Mouse (Mus musculus) frontal cortex, adult 2 months (tissue): ENCODE results near the gene Obscn. TPM values are rescaled to one million over a fixed set of nuclear protein-coding genes. Genes with fewer than 3 reads are reported as not detected.

ENCODE experiments used
- DNase-seq, 2 experiments: peaks; one replicate each; pipeline ENCODE4 v3.0.0; 2022; ENCODE audit warnings: low spot score in 1 of 2; ENCODE audit errors: extremely low spot score in 1 of 2
- polyA plus RNA-seq: library from polyadenylated mRNA; depleted of rRNA; stranded (reverse); fragments of >200 nt; gene quantifications from 2 replicates; pipeline ENCODE4 v1.2.3, GENCODE M21; 2012; rRNA removed

The Obscn gene
- polyA plus RNA-seq: 1.1 and 1.4 TPM in 2 replicates

DNA sequence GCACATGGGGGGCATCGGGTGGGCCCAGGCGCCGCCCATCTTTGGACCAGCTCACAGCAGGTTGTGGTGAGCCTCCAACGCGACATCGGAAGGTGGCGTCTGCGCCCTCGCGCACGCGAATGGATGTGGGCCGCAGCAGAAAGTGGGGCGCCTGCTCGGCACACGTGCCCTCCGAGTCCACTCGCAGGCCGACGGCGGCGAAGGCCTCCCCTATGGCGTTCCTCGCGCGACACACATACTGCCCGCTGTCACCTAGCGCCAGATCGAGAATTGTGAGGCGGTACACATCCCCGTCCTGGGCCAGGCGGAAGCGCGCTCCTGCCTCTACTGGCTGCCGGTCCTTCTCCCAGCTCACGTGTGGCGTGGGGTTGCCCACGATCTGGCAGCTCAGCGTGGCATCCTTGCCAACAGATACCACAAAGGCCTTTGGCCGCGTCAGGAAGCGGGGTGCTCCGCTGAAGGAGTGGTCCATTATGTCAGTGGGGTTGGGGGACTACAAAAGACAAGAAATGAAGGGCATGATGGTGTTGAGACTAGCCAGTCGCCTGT, at the start of gene Obscn:
Obscn (minus strand) TSS at position 499 of the 549 bp plus-strand sequence.
- DNase-seq: no peak

DNA sequence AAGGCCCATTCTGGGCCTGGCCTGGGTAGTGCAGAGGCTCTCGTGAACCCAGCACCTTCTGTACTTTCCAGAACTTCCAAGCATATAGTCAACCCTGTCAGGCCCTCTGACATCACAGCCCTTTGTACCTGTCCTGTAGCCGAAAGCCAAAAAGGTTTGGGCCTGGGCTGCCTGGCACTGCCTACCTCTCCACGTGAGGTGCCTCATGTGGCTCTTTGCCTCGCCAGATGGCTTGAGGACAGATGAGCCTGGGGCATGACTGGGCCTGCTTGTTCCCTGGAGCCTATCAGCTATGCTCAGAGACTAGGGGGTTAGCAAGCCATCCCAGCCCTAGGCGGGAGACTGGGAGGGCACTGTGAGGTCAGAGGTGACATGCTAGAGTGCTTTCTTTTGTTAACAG, 49.3 kb upstream of the Obscn start:
- no peak for DNase-seq

DNA sequence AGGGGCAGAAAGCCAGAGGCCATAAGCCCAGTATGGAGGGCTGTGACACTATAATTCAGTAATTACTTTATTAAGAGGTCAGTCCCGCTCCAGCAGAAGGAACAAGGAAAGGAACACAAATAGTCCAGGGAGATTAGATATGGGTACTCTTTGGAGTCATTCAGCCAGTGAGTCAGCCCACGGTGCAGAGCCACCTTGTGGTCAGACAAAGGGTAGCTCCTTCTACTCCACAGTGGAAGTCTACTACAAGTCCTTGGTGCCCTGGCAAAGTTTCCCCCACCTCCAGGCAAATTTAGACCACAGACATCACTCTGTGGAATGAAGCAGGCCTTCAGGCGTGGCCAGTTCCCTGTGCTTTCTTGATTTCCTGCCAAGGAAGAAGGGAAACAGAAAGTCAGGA, 47.6 kb upstream of the Obscn start:
- peak in 1 of 2 experiments; percentile 71 for DNase-seq

DNA sequence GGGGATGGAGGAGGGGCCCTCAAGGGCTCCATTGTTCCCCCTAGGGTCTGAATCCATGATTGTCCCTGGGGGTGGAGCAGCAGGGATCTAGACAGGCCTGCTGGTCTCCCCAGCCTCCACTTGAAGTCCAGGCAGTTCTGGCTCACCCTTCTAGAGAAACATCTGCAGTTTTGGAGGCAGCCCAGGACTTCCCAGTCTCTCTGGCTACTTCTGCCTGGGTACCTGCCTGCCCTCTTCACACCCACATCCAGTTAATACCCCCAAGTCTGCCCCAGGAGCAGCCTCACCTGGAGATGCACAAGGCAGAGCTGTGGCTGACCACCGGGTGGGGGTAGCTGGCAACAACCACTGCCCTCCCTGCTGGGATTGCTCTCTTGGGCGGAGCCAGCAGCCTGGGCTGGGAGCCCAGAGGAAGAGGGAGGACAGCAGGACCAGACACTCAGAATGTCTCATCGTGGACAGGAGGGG, 46.7 kb upstream of the Obscn start, which contains the start of gene Gjc2:
Gjc2 (minus strand) TSS at position 350 of the 468 bp plus-strand sequence.
- peak in 1 of 2 experiments; percentile 45 for DNase-seq

DNA sequence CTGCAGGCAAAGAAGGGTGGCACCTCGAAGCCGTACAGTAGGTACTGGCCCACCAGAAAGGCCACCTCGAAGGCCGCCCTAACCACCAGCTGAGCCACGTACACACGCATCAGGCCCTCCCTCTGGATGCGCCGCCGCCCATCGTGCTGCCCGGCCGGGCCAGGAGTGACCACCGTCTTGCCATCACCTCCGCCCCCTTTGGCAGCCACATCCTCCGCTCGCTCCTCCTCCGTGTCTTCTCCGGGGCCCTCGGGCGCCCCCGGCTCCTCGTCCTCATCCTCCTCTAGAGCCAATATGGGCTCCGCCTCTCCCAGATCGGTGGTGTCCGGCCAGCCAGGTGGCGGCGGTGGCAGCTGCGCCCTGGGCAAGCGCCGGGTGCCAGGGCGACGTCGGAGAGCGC, 40.7 kb upstream of the Obscn start:
- DNase-seq: no peak

DNA sequence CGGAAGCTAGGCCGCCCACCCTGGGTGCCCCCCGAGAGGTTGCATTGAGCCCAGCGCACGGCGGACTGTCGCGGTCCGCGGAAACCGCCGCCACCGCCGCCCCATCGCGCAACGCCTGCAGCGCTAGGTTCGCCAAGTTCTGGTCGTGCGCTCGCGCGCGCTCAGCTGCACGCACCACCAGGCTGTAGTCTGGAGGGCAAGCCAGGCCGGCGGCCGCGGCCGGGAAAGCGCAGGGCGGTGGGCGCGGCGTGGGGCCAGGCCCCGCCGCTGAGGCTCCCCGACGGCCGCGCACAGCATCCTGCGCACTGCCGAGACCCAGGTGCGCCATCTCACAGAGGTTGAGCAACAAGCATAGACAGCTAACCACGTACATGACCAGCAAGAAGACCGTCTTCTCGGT, 40.3 kb upstream of the Obscn start:
- DNase-seq: no peak

DNA sequence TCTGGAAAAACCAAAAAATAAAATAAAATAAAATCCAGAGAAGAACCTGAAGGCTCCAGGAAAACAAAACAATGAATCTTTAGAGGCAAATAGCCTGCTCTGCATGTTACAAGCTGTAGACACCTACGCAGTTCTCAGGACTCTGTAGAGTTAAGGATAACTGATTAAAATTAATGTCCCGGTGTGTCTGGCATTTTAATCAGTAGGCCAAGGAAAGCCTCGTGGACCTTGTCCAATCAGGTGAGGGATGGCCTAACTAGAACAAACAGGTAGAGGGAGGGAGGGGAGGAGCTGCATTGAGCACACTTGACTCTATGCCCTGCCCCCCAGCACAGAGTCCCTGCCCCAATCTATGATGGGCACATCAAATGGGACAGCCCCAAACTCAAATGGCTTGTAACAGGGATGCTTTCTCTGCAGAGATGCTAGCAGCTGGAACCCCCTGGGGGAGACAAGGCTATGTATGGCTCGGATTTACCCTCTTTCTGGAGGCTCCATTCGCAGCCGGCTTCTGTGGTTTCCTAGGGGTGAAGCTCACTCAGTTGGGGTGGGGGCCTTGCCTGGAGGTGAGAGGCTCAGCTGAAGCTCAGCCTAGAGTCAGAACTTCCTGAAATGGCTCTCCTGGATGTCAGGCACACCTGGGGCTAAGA, 38.1 kb upstream of the Obscn start:
- DNase-seq: no peak

DNA sequence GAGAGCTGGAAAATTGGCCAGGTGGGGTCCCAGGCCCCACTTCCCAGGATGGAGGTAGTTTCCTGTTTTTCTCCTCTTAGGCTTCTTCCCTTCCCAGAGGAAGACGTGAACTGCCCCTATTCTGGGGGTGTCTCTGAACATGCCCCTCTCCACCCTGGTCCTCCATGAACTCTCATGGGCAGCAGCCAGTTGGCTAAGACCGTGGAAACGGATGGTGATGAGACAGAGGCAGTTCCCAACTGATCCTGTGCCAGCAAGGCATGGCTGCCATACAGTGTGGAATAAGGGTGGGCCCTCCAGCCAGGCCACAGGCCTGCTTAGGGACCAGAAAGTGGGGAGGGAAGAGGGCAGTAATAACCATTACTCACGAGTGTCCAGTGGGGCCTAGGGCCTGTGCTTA, 34.3 kb upstream of the Obscn start:
- DNase-seq: no peak

DNA sequence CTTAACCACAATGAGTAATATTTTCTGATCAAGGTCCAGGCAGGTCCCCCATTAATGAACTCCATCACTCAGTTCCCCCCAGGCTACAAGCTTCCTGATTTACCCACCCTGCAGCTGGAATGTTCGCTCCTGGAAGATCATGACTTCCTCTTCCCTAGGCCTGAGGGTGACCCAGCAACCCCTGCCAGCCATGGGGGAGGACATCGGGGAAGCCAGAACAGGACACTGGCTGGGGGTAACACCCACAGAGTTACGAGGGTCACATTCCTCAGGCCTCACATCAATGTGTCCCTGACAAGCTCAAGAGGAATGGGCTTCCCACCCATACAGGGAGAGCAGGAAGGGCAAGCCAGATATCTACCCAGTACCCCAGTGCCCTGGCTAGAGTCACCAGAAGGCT, 33.6 kb upstream of the Obscn start:
- no peak for DNase-seq

DNA sequence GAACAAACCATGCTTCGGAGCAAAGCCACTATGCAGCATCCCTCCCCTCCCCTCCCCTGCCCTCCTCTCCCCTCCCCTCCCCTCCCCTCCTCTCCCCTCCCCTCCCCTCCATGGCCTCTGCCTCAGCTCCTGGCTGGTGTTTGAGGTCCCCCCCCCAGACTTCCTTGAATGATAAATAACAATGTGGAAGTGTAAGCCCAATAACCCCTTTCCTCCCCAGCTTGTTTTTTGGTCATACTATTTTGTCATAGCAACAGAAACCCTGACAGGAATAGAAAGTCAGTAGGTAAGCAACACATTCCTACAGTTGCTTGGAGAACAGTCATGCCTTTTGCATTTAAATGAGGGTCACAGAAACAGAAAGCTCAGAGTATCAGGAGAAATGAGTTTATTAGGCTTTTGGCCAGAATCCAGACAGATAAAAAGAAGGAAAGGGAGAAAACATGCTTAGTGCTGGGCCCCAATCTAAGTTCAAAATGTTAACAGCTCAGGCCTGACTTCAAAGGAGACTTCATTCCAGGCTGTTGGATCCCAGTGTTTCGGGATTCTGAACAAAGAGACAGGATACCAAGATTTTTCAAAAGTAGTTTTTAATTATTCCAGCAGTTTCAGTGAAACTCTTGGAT, 29.5 kb upstream of the Obscn start:
- no peak for DNase-seq

DNA sequence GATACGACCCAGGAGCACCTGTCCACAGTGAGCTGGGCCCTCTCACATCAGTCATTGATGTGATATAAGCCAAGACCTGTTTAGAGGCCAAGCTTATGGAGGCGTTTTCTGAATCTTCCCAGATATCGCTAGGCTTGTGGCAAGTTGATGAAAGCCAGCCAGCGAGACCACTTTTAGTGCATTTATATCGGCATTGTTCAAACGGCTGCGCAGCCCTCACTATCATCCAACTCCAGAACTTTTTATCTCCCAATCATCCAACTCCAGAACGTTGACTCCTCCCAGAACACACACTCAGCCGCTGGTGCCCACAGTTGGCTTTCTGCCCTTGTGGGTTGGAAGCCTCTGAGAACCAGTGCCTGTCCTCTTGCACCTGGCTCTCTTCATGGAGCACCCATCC, 28.2 kb upstream of the Obscn start:
- no peak for DNase-seq

DNA sequence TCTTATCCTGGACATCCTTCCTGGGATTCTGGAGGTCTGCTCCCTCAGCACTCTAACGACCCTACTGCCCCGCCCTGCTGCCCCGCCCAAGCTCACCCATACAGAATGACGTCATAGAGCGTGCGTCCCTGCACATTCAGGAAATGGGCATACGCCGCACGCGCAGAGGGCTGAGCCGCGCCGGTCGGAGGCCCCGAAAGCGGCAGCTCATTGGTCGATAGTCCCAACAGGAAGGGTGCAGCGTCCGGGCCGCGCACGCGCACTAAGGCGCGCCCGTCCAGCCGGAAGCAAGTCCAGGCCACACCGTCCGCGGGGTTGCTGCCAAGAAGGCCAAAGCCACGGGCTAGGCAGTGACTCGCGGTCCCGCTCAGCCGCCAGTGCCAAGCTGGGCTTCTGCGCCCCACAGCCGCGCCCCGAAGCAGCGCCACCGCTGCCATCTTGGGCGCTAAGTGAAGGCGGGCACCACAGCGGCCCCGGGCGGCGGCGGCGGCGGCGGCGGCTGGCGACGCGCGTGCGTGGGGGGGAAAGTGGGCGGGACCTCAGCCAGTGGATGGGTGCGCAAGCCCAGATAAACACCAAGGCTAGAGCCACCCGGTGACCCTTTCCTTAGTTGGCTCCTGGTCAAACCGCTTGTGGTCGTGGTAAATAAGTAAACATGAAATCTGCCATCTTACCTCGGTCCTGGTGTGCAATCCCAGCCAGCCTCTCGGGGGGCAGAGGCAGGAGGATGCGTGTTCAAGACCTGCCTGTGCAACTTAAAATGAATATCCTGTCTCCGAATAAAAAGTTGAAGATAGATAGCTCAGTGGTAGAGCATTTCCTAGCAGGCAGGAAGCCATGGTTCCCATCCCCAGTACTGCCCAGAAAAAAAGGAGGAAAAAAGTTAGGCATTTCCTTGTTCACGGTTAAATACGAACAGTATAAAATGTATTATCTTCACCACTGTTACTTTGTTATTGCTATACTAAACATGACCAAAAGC, 27.3 kb upstream of the Obscn start, which contains the start of gene Iba57:
Iba57 (minus strand) TSS at position 485 of the 982 bp plus-strand sequence.
- DNase-seq: peak; percentile 99

DNA sequence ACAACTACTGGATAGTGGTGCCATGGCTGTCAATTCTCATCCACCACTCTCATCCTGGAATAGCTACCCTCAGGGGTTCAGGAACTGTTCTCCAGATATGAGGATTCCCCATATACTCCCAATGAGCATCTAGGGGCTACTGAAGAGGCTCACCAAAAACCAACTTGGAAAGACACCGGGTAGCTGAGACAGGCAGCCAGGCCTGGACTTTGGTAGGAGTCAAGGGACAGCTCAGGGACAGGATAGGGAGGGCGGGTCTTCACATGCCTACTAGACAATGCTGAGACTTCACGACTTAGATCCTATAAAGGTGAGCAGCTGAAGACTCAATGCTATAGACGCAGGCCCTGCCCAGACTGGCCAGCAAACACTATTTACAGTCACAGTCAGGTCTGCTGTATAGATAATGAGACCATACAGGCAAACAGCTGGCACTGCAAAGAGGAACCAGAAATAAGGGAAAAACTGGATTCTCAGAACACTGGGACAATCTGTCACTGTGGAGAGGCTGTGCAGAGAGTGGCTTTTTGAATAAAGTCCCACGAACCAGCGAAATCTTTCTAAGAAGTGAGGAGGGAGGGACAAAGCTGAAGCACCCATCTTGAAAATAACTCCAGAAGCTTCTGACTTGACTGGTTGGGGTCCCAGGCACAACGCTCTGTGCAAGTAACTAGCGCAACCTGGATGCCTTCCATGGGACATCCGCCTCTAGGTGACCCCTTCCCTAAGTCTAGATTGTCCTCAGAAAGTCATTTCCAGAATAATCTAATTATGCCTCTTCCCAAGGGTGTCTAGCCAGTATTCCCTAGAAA, 26.4 kb upstream of the Obscn start:
- no peak for DNase-seq

DNA sequence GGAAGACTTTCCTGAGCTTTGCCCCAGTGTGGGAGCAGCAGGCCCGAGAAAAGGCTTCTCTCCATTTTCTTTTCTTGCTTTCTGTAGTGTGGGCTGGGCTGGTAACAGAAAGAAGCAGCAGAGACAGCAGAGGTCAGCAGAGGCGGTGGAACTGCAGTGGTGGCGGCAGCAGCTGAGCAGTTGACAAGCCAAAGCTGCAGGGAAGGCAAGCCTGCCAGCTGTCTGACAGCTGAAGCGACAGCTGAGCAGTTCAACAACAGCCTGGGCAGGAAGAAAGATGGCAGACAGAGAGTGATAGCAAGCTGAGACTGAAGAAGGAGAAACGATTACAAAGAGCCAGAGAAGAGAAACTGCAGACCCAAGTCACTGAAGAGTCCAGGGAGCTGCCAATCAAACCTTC, 25.2 kb upstream of the Obscn start:
- DNase-seq: no peak

DNA sequence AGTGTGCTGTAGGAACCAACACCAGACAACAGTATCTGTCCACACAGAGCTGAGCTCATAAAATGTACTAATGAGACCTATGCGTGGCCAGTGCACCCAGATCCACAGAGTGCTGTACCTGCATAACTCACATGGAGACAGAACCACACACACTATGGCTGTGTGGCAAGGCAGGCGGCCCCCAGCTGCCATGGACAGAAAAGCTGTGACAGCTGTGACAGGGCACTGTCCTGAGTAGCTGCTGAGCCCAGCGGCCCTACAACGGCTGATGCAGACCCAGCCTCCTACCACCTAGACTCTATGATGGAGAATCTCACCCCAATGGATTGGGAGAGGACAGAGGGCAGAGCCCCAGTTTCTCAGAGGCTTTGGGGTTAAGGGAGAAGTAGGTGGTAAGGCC, 23.4 kb upstream of the Obscn start:
- DNase-seq: no peak

DNA sequence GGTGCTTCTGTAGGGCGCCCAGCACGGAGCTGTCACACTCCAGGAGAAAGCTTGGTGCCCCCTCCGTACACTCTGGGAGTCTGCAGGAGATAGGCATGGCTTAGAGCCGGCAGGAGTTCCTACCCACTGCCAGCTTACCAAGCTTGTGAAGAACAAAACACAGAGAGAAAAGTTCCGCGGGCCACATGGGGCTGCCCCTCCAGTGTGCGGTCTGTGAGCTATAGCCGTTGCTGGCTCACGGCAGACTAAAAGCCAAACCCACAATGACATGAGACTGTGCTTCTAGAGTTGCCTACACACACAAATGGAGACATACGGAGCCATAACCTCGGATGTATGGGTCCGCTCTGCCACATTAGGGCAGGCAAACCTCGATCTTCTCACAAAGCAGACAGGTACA, 22.9 kb upstream of the Obscn start:
- no peak for DNase-seq

DNA sequence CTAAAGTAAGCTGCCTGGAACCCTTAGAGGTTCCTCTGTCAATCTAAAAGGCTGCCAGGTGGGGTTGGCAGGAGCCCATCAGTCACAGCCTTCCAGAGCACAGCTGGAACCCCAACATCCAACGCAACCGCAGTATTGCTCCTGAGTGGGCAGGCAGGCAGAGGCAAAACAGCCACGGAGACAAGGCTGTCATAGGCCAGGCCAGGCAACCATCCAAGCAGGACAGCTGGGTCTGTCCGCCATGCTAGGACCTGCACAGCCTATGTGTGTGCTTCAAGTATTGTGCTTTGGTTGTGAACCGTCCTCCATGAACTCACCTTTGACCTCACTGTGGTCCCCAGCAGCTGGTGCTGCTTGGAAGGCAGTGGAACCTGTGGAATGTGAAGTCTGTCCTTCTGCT, 19.7 kb upstream of the Obscn start:
- no peak for DNase-seq

DNA sequence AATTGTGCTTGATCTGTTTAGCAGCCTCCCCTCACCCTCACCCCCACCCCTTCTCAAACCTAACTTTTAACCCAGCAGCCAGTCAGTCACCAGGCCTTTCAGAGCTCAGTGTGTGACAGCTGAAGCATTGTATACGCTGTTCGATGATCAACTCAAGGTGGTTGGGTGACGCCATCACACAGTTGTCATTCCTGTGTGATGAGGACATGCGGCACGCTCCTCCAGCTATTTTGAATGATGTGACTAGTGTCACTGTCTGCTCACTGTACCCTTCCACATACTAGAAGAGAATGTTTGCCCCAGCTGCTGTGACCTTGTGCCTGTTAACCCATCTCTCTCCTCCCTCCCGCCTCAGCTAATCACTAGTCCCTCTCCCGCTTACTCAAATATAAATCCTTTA, 18.0 kb upstream of the Obscn start:
- DNase-seq: no peak

DNA sequence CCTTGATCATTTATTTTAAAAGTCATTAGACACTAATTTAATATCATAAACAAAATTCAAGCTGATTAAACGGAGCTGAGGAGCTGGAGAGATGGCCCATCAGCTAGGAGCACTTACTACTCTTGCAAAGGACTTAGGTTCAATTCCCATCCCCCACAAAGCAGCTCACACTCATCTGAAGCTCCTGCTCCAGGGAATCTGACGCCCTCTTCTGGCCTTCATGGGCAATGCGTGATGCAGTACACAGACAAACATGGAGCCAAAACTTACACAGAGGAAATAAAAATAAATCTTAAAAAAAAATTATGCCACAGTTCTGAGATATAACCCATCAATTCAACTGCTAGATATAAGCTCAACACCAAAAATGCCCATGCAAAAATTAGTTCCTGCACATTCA, 15.5 kb upstream of the Obscn start:
- no peak for DNase-seq

DNA sequence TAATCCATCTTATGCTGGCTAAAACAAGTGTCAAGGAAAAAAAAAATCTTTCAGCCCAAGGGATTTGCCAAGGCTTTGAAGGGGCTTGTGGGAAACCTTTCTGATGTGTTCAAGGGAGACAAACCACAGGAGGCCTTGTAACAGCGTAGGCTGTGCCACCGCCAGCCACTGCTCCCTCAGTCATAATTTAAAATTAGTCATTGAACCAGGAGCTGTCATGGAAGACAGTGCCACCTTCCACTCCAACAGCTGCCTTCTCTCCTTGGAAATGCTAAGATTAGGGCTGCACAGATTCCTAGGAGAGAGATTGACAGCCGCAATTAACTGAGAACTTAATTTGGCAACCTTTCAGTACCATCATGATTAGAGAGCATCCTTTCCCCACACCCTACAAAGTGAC, 13.1 kb upstream of the Obscn start:
- DNase-seq: no peak
